Mouse (Mus musculus) heart, adult 18-20 months (tissue): ENCODE data around the gene Cyp4f37. TPM values are rescaled to one million over a fixed set of nuclear protein-coding genes. Genes with fewer than 3 reads are reported as not detected.
"Not testable (repeated sequence)": the region's sequence is repeated elsewhere in the genome, so short reads cannot be mapped to it uniquely, and the experiment has no call there.

ENCODE experiments used
- DNase-seq, 2 experiments: peaks; one replicate each; pipeline ENCODE4 v3.0.0; 2021 to 2022; ENCODE audit warnings: mixed read lengths in 1 of 2
- long read RNA-seq, 2 experiments: library from polyadenylated mRNA; stranded (forward); transcript quantifications; one replicate each; pipeline ENCODE4 v2.0.0; 2021
- total RNA-seq, 2 experiments: library from RNA; stranded (reverse); gene quantifications; 2 replicates each; pipeline ENCODE4 v1.2.3; 2021

Cyp4f37 gene
- total RNA-seq: not detected
- long read RNA-seq, experiment 1: 0 reads
- long read RNA-seq, experiment 2: 0 reads

DNA sequence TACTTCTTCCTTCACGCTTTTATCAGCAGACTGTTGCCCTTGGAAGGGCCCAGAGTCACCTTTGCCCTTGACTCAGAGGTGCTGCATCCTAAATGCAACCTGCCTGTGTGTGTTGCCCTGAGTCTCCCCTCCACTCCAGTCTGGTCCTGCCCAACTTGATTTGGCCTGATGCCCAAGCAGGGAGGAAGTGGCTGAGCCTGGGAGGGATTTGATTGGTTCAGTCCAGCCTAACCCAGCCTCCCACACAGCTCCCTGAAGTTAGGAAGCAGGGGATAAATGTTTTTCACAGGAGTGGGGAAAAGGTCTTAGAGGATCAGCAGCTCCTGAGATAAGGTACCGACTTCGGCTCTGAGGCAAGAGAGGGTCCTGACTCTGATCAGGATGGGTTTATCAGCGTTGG is at the start of gene Cyp4f37:
Gene Cyp4f37 (plus strand): TSS at position 292 of the 400 bp plus-strand sequence.
- not testable (repeated sequence) for DNase-seq

- not testable (repeated sequence) for DNase-seq
Observed at GRCm38 (mm10) chr17:32573286-32573685, 47.8 kb upstream of the Cyp4f37 start.

GRCm38 (mm10) chr17:32577496-32578186 is 43.5 kb upstream of the Cyp4f37 start:
- DNase-seq: no peak

- no peak for DNase-seq
Observed at GRCm38 (mm10) chr17:32596494-32596893, 24.6 kb upstream of the Cyp4f37 start.

DNA sequence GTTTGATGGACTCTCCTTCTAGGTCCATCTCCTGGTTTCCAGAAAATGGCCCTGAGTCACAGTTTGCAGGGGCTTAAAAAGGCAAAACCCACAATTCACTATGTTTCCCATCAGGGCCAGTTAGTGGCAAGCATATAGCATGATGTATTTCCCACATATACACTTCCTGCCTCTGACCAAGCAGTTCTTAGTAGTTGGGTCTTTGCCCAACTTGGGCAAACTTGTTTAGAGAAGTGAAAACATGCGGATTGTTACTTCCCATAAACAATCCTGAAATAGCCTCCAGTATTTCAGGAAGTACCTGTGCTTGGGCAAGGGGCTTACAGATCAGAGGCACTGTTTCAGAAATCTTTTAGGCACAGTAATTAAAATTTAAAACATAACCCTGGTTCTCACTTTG is 13.1 kb upstream of the Cyp4f37 start:
- DNase-seq: peak; percentile 6 to 47

- not testable (repeated sequence) for DNase-seq
Observed at GRCm38 (mm10) chr17:32610231-32610630, 10.9 kb upstream of the Cyp4f37 start.

DNA sequence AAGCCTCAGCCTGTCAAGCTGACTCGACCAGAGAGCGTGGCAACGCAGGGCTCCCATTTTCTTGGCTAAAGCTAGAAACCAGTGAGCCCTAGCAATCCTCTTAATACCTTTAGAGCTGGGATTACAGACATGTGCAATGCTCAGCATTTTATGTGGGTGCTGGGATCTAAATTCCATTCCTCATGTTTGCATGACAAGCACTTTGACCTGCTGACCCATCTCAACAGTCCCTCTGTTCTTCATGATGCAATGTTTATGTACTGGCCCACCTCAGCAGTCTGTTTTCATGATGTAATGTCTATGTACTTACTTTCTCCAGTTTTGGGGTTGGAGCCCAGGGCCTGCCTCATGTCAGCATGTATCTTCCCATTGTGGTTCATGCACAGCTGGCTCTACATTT is 10.2 kb upstream of the Cyp4f37 start:
- DNase-seq: no peak

DNA sequence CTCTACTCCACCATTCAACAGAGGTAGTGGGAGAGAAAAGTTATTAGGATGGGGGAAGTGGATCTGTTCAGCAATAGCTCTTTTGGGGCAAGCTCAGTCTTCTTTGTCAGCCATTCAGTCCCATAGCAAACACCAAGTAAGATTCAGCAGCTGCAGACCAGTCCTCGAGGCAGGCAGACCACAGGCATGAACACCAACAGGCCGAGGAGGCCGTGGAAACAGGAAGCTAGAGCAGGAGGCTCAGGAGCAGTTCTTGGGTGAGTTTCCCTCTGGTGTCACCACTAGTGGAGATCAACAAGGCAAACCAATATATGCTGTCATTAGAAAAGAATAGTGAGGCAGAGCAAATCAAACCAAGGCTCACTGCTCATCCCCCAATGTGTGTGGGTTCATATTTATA is 8.7 kb upstream of the Cyp4f37 start:
- DNase-seq: peak in 1 of 2 experiments; percentile 5

DNA sequence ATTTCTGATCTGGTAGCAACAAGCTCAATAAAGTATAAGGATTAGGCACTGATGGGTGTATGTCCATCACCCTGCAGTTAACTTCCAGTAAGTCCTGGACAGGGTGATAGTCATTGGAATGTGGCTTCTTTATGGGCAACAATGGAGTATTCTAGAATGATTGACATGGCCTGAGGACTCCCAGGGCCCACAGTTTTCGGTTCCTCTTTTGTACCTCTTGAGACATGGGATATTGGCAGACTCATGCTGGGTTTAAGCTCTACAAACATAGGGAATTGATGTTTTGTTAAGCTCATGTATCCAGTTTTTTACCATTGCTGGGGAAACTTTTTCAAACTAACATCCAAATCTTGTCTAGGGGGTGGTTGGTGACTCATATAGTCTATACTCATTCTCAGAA is 3.9 kb upstream of the Cyp4f37 start:
- no peak for DNase-seq

- not testable (repeated sequence) for DNase-seq
Observed at GRCm38 (mm10) chr17:32629726-32630125, 8.6 kb downstream of the Cyp4f37 start.

- no peak for DNase-seq
Observed at GRCm38 (mm10) chr17:32631936-32632335, 10.8 kb downstream of the Cyp4f37 start.

DNA sequence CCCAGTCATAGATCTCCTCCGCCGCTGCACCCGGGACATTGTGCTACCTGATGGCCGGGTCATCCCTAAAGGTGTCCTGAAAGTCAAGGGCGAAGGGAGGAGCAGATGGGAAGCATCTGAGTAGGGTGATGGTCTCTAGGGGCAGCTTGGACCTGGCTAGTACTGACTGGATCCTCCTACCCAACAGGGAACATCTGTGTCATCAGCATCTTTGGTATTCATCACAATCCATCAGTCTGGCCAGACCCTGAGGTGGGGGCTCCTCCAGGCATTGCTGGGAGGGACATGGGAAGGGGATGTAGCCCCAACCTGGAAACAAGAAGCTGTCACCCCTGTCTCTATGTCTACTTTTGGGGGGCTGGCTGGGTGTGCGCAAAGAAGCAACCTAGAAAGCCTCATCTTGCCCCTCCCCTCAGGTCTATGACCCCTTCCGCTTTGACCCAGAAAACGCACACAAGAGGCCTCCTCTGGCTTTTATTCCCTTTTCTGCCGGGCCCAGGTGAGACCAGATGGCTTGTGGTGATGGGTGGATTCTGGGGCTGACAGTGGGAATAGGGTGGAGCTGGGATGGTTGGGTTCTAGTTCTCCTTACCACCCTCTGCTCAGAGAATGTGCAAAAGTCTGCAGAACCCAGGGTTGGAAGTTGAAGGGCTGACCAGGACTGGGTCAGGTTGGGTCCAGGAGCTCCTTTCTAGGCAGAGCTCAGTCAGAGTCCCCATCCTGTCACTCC is 13.3 kb downstream of the Cyp4f37 start:
- DNase-seq: not testable (repeated sequence)

DNA sequence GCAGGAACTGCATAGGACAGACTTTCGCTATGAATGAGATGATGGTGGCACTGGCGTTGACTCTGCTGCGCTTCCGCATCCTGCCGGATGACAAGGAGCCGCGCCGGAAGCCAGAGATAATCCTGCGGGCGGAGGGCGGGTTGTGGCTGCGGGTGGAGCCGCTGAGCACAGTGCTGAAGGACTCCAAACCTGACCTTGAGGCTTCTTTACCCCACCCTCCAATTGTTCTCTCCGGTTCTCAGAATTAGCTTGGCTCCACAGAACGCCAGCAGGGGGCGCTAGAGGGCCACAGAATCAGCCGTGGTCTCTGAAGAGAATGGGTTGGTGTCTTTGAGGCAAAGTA is 13.8 kb downstream of the Cyp4f37 start:
- peak; percentile 64 to 91 for DNase-seq

GRCm38 (mm10) chr17:32636341-32636740 is 15.2 kb downstream of the Cyp4f37 start:
- no peak for DNase-seq

DNA sequence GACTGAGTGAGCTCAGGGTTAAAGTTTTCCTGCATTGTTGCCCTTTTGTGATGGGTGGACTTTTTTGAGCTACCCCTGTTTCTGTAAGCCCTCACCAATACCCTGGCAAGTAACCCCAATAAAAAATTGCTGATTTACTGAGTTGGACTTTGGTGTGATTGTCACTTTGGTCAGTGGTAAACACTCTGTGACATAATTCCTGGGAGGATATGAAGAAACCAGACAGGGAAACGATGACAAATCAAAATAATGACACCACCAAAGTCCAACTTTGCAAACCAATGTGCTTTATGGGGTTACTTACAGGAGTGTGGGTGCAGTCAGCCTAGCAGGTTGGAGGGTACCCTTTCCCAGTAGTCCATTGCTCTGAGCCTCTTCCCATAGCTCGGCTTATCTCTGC is 16.0 kb downstream of the Cyp4f37 start:
- DNase-seq: no peak

DNA sequence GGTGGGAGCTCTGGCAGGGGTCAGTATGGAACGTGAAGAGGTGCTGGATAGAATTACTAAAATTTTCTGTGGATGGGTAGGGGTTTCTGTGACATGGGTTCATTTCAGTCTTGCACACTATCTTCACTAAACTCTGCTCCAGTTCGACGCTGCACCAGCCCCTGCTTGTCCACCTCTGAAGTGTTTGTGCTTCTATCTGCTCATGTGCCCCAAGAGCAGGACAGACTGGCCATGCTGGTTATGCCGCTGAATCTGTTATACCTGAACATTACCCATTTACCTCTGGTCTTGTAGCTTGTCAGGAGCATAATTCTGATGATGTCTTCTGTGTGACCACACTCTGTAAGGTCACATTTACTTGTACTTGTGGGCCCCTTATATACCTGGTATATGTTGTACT is 25.5 kb downstream of the Cyp4f37 start:
- DNase-seq: no peak

GRCm38 (mm10) chr17:32653860-32654259 is 32.8 kb downstream of the Cyp4f37 start:
- no peak for DNase-seq

DNA sequence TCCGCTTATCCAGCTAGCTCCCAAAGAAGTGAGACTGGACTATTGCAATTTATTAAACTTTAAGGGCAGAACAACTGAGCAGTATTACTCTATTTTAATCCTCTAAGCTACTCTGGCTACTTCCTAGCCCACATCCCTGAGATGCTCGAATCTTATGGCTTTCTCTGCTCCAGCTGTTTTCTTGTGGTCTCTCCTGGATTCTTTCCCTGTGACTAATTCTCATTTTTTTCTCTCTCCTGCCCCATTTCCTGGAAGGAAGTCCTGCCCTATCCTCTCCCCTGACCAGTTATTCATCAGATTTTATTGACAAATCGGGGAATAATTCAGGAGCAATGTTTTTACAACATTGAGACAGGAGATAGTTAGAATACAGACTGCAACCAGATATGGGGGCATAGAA is 35.9 kb downstream of the Cyp4f37 start:
- no peak for DNase-seq

DNA sequence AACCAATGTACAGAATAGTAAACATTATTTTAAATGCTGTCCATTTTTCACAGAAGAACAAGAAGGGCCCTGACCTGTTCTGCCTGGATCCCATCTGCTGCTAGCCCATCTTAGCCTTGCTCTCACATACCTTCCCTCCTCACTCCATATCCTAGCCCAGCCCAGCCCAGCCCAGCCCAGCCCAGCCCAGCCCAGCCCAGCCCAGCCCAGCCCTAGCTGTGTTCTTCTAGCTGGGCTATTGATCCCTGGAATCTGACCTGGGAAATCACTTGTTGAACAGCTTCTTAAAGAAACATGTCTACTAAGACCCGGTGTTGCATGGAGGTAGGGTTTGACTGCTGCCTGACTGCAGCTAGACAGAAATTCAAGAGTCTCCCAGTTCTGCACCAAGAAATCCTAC is 37.1 kb downstream of the Cyp4f37 start:
- DNase-seq: no peak

GRCm38 (mm10) chr17:32658712-32659111 is 37.6 kb downstream of the Cyp4f37 start, which contains the start of gene Cyp4f40:
Cyp4f40 (plus strand) TSS chr17:32658900.
- DNase-seq: peak; percentile 23 to 48

DNA sequence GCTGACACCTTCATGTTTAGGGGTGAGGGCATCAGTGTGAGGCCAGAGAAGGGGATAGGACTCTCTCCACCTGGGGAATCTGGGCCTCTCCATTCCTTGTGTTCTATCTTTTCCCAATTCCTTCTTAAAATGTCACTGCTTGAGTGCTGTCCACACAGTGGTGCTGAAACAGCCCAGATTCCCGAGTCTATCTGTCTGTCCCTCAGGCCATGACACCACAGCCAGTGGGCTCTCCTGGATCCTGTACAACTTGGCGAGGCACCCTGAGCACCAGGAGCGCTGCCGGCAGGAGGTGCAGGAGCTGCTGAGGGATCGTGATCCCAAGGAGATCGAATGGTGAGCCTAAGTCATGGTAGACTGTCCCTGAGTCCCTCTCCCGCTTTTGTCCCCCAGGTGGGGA is 52.9 kb downstream of the Cyp4f37 start:
- DNase-seq: no peak

- no peak for DNase-seq
Observed at GRCm38 (mm10) chr17:32676040-32676635, 55.0 kb downstream of the Cyp4f37 start.

GRCm38 (mm10) chr17:32680404-32680803 is 59.3 kb downstream of the Cyp4f37 start:
- DNase-seq: peak; percentile 11 to 55
